Mouse (Mus musculus) monocyte, adult 5-6 weeks (primary cell): ENCODE data around the gene 9030612E09Rik. TPM values are rescaled to one million over a fixed set of nuclear protein-coding genes. Genes with fewer than 3 reads are reported as not detected.

Experiments
- ATAC-seq: fragments of 153-309, 156-312 bp; replicated peaks from 2 replicates; pipeline ENCODE4 v1.8.0; 2017; ENCODE audit warnings: mild to moderate bottlenecking; ENCODE audit not compliant: low TSS enrichment, insufficient number of reproducible peaks, severe bottlenecking, poor library complexity, low FRiP score
- total RNA-seq: library from RNA; stranded (forward); fragments of 200-1000, 200-491, 200-594 nt; gene quantifications from 3 replicates; pipeline ENCODE4 v1.2.3, GENCODE M21; 2017

9030612E09Rik gene
- total RNA-seq, 1 experiment from 2014 or later: not detected

- no peak for ATAC-seq
Observed at GRCm38 (mm10) chr10:43175156-43175601, 675 bp downstream of the 9030612E09Rik start.

GRCm38 (mm10) chr10:43180313-43180912 lies 5.9 kb downstream of the 9030612E09Rik start:
- ATAC-seq: no peak

GRCm38 (mm10) chr10:43200206-43200605 lies 25.7 kb downstream of the 9030612E09Rik start:
- ATAC-seq: no peak

GRCm38 (mm10) chr10:43203865-43204264 lies 29.4 kb downstream of the 9030612E09Rik start:
- no peak for ATAC-seq

DNA sequence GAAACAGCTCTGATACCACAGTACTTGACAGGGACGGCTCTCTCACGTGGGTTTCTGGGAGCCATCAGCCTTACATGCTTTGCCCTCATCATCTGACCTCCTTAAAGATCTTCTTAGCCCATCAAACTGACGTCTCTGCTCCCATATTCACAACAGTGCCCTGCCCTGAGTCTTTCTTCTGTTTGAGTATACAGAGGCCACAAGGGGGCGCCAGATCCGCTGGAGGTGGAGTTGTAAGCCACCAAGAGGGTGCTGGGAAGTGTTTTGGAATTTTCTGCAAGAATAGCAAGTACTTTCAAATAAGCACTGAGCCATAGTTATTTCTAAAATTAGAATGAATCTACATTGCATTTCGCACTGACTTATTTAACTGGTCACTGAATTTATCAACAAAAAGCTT lies 37.4 kb downstream of the 9030612E09Rik start:
- peak; percentile 56; the same call in 1 of the 2 replicates for ATAC-seq

DNA sequence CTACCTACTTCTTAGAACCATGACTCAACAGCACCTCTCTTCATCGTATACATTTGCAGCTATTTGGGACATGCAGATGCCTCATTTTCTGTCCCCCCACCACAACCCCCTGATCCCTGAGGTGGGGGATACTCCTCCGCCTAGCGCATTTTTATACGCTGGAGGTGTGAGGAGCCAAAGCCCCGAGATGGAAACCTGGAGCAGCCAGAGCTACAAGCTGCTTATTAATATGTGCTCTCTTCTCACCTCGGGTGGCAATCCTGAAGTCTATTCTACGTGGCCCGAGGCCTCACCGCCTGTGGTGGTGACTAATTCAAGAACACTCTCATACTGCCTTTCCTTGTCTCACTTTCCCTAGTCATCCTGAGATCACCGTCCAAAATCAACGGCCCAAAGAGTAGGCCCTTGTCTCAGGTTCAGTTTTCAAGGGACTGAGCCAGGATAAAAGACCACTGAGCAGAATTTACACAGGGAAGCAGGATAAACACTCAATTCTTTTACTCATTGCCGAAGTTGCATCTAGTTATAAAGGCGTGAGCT lies 42.9 kb downstream of the 9030612E09Rik start:
- no peak for ATAC-seq

DNA sequence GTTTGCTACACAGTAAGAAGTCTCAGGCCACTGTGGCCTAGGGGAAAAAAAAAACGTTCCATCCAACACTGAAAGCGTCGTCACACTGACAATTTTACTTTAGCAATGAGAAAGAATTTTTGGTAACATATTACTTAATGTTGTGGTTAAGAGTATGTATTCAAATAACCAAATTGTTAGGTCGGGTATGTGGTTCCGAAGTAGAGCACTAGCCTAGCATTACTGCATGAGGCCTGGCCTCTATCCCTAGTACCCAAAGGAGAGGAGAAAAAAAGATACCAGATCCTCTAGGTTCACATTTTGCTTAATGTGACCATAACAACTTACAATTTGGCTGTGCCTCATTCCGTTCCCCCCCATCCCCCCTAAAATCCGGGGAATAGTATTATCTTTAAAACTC lies 46.0 kb downstream of the 9030612E09Rik start:
- no peak for ATAC-seq

- ATAC-seq: peak; percentile 100
Observed at GRCm38 (mm10) chr10:43220910-43221625, 46.6 kb downstream of the 9030612E09Rik start, which contains the start of gene Pdss2. Pdss2 (plus strand) TSS chr10:43221486.

- ATAC-seq: no peak
Observed at GRCm38 (mm10) chr10:43221659-43222058, 47.2 kb downstream of the 9030612E09Rik start.

- ATAC-seq: no peak
Observed at GRCm38 (mm10) chr10:43223391-43223790, 48.9 kb downstream of the 9030612E09Rik start.

Other genes starting within 250 kb of the 9030612E09Rik start
- gene Sobp, start 174 bp upstream of the 9030612E09Rik start, total RNA-seq: not detected in 3 replicates
- 4.7 to 13.1 TPM (median 6.2 TPM) in 3 replicates for gene Pdss2, start 46.8 kb downstream of the 9030612E09Rik start, total RNA-seq